Mouse (Mus musculus) hindbrain, postnatal 0 days (tissue): ENCODE data around the gene Loxl3. TPM values are rescaled to one million over a fixed set of nuclear protein-coding genes. Genes with fewer than 3 reads are reported as not detected.

Experiments
- ATAC-seq: fragments of 200-750 bp; cut with Nextera tagmentation; 2 replicates; pipeline ENCODE4 v1.8.0; 2017; ENCODE audit warnings: mild to moderate bottlenecking, moderate TSS enrichment, moderate library complexity
- DNase-seq: peaks from one replicate; pipeline ENCODE4 v3.0.0-alpha.2; 2015; ENCODE audit warnings: low spot score
- H3K27ac ChIP-seq: fragments of 300-500 bp; sonication (generic); 2 replicates; pipeline ENCODE4 v1.5.1; 2014; ENCODE audit warnings: mild to moderate bottlenecking
- H3K27me3 ChIP-seq: fragments of 300-500 bp; sonication (generic); 2 replicates; pipeline ENCODE4 v1.6.1; 2014; ENCODE audit warnings: low read length, mixed read lengths; ENCODE audit not compliant: insufficient read depth
- H3K36me3 ChIP-seq: fragments of 300-500 bp; sonication (generic); 2 replicates; pipeline ENCODE4 v1.6.1; 2014; ENCODE audit warnings: low read length, mixed read lengths; ENCODE audit not compliant: insufficient read depth
- H3K4me1 ChIP-seq: fragments of 300-500 bp; sonication (generic); 2 replicates; pipeline ENCODE4 v1.6.1; 2014; ENCODE audit warnings: antibody characterized with exemption, low read length, mixed read lengths; ENCODE audit not compliant: insufficient read depth
- H3K4me2 ChIP-seq: fragments of 300-500 bp; sonication (generic); 2 replicates; pipeline ENCODE4 v1.6.1; 2014; ENCODE audit warnings: low read depth, mild to moderate bottlenecking, low read length, moderate library complexity, mixed read lengths
- H3K4me3 ChIP-seq: fragments of 300-500 bp; sonication (generic); 2 replicates; pipeline ENCODE4 v1.5.1; 2014; ENCODE audit warnings: low read length
- H3K9ac ChIP-seq: fragments of 300-500 bp; sonication (generic); replicated peaks from 2 replicates; pipeline ENCODE4 v1.6.1; 2014; ENCODE audit warnings: mild to moderate bottlenecking, low read length, moderate library complexity, mixed read lengths
- H3K9me3 ChIP-seq: fragments of 300-500 bp; sonication (generic); 2 replicates; pipeline ENCODE4 v1.6.1; 2016; ENCODE audit warnings: low read length, mixed read lengths
- CTCF ChIP-seq: IDR thresholded peaks from 2 replicates; pipeline ENCODE4 v1.5.1; 2016; ENCODE audit warnings: antibody characterized with exemption, control low read depth, low read depth
- WGBS: fragments of 180-500 bp; shearing (Covaris S2); extraction: QIAGEN DNeasy Blood & Tissue Kit; methylation state at CpG from one replicate; pipeline ENCODE4 v1.1.7; 2014; 5-methylcytosine and 5-hydroxymethylcytosine counted together
- polyA plus RNA-seq: library from polyadenylated mRNA; unstranded; fragments of >200 nt; fragmentation: Nextera tagmentation; extraction: Ambion mirVana; gene quantifications from 2 replicates; pipeline ENCODE4 v1.2.1, GENCODE M21; 2015
- total RNA-seq: library from RNA; depleted of rRNA; stranded (reverse); fragments of >200 nt; gene quantifications from 2 replicates; pipeline ENCODE4 v1.2.3, GENCODE M21; 2014

Loxl3 gene
- total and polyA plus RNA-seq, 2 experiments from 2014 or later: 5.6 to 6.1 TPM

GRCm38 (mm10) chr6:83044742-83045141 is 10.8 kb downstream of the Loxl3 start:
- Histone ChIP-seq H3K27ac (no peak overlapping the region), H3K27me3 (no peaks in the 10 kb centered on the region), H3K4me2 (no peak overlapping the region), H3K4me3 (no peak overlapping the region), H3K36me3 (no peaks in the 10 kb centered on the region), H3K9me3 (no peaks in the 10 kb centered on the region), H3K4me1 (no peaks in the 10 kb centered on the region), H3K9ac (no peak overlapping the region)
- DNase-seq (no peak), ATAC-seq (no peak)
- no peak for TF ChIP-seq CTCF
- 75% methylated on average over 9 of the region's 9 CpGs for WGBS

- Histone ChIP-seq H3K4me1 (peaks cover 8% of the 10 kb centered on the region), H3K27me3 (no peaks in the 10 kb centered on the region), H3K4me3 (no peak overlapping the region), H3K9me3 (no peaks in the 10 kb centered on the region), H3K36me3 (no peaks in the 10 kb centered on the region), H3K27ac (no peak overlapping the region), H3K9ac (no peak overlapping the region), H3K4me2 (no peak overlapping the region)
- no peak for ATAC-seq
- no peak for DNase-seq
- 73% methylated on average over 10 of the region's 10 CpGs for WGBS
- no peak for TF ChIP-seq CTCF
These were observed 15.4 kb downstream of the Loxl3 start for GRCm38 (mm10) chr6:83049367-83049766.

DNA sequence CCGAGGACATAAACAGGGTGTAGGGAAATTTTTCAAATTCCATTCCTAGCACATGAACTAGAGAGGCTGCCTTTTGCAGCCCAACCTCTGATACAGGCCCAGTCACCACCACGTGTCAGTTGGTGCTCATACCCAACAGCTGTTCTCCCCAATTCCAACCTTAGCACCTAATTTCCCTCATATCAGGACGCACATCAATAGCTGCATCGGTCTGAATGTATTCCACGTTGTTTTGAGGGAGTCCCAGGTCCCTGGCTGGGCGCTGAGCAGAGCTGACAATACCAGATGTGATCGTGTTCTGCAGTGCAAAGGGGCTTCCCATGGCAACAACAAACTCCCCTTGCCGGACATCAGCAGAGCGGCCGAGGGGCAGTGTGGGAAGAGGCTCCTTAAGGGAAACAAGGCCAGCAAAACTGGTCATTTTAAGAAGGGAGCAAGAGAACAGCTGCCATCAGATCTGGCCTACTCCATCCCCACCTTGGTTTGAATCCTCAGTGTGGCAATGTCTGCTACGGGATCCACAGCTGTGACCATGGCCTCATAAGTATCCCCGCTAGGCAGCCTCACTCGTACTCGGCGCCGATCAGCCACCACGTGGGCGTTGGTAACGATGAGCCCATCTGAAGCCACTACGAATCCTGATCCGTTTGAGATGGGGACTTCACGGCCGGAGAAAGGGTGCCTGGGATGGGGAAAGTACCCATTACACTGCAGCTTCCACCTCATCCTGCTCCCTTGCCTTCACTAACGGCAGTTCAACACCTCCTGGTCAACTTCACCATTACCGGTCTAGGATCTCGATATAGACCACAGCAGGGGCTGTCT is 19.4 kb downstream of the Loxl3 start:
- 0 out of 2 replicates have a peak, but pooled peaks have one; percentile 1 for TF ChIP-seq CTCF
- H3K27ac ChIP-seq: peak overlapping the region; percentile 86
- 2% methylated on average over 26 of the region's 26 CpGs for WGBS
- peak overlapping the region; percentile 90 for H3K4me2 ChIP-seq
- H3K9ac ChIP-seq: peak overlapping the region; percentile 89
- H3K27me3 ChIP-seq: no peaks in the 10 kb centered on the region
- no peaks in the 10 kb centered on the region for H3K36me3 ChIP-seq
- DNase-seq: peak; percentile 56
- ATAC-seq: no peak
- H3K9me3 ChIP-seq: no peaks in the 10 kb centered on the region
- peak overlapping the region; percentile 91 for H3K4me3 ChIP-seq
- peaks cover 18% of the 10 kb centered on the region for H3K4me1 ChIP-seq

- peak; percentile 99 for DNase-seq
- no peaks in the 10 kb centered on the region for H3K36me3 ChIP-seq
- peaks cover 18% of the 10 kb centered on the region for H3K4me1 ChIP-seq
- WGBS: under 1% methylated on average over 62 of the region's 64 CpGs
- peak within 1 kb of the TSS; percentile 86 for H3K27ac ChIP-seq
- no peaks in the 10 kb centered on the region for H3K27me3 ChIP-seq
- H3K9me3 ChIP-seq: no peaks in the 10 kb centered on the region
- peak within 1 kb of the TSS; percentile 89 for H3K9ac ChIP-seq
- H3K4me2 ChIP-seq: peak within 1 kb of the TSS; percentile 90
- ATAC-seq: peak; percentile 98
- H3K4me3 ChIP-seq: peak within 1 kb of the TSS; percentile 91
- TF ChIP-seq CTCF: no peak
These were observed 20.3 kb downstream of the Loxl3 start, which contains the start of gene Aup1 for GRCm38 (mm10) chr6:83054074-83054851. Gene Aup1, plus strand, starts transcription at chr6:83054521.

GRCm38 (mm10) chr6:83054871-83055431 is 21.0 kb downstream of the Loxl3 start, which contains the start of gene Htra2:
Gene Htra2, minus strand, starts transcription at chr6:83055273.
- peak within 1 kb of the TSS; percentile 86 for H3K27ac ChIP-seq
- TF ChIP-seq CTCF: peak; percentile 55
- H3K9ac ChIP-seq: peak within 1 kb of the TSS; percentile 89
- 0% methylated on average over 50 of the region's 50 CpGs for WGBS
- H3K36me3 ChIP-seq: no peaks in the 10 kb centered on the region
- peak within 1 kb of the TSS; percentile 90 for H3K4me2 ChIP-seq
- peaks cover 18% of the 10 kb centered on the region for H3K4me1 ChIP-seq
- peak within 1 kb of the TSS; percentile 91 for H3K4me3 ChIP-seq
- no peaks in the 10 kb centered on the region for H3K9me3 ChIP-seq
- peak; percentile 30 for DNase-seq
- H3K27me3 ChIP-seq: no peaks in the 10 kb centered on the region
- ATAC-seq: peak; percentile 13; the same call in 1 of the 2 replicates

- Histone ChIP-seq H3K27me3 (peaks cover 15% of the 10 kb centered on the region), H3K27ac (no peak within 1 kb of the TSS), H3K4me1 (peaks cover 13% of the 10 kb centered on the region), H3K4me2 (no peak within 1 kb of the TSS), H3K36me3 (no peaks in the 10 kb centered on the region), H3K9ac (no peak within 1 kb of the TSS), H3K9me3 (no peaks in the 10 kb centered on the region), H3K4me3 (no peak within 1 kb of the TSS)
- ATAC-seq: no peak
- 52% methylated on average over 3 of the region's 3 CpGs for WGBS
- peak; percentile 47 for DNase-seq
- TF ChIP-seq CTCF: no peak
These were observed 23.8 kb downstream of the Loxl3 start, which contains the start of gene Dqx1 for GRCm38 (mm10) chr6:83057790-83058189. Gene Dqx1, plus strand, starts transcription at chr6:83057844.
